Mouse (Mus musculus): ENCODE measurements around the gene Prdx5. TPM values are rescaled to one million over a fixed set of nuclear protein-coding genes. Genes with fewer than 3 reads are reported as not detected.

The Prdx5 gene
- polyA plus RNA-seq, 1 experiment from 2014 or later = 245 TPM

DNA sequence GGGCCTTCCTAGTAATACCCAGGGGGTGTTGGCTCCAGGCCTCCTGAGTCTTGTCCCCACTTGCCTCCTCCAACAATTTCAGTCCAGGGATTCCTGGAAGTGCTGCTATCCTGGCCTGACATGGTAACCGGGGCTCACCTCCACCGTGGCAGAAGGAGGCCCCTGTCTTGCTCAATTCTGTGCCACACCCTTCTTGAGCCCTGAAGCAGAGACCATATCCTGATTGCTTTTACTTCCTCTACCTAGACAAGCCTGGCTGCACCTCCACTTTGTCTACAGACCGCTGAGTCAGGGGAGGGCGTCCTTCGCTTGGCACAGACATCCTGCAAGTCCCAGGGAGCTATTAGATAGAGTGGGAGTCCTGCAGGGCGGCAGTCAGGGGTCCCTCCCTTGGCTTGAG is 49.2 kb downstream of the Prdx5 start:
- no peak for ATAC-seq (ENCODE audit: borderline replicate concordance, extremely low read depth, low FRiP score, low TSS enrichment)
- Histone ChIP-seq H3K9me3 (no peaks in the 10 kb centered on the region), H3K9ac (no peak overlapping the region), H3K4me2 (no peak overlapping the region), H3K27me3 (0 out of 2 replicates have a peak, but pooled peaks cover 4% of the 10 kb centered on the region), H3K4me3 (no peak overlapping the region), H3K27ac (no peak overlapping the region), H3K4me1 (peaks cover under 1% of the 10 kb centered on the region; the same call in 1 of the 2 replicates), H3K36me3 (no peaks in the 10 kb centered on the region)
- WGBS = 72% methylated on average over 6 of the region's 6 CpGs

DNA sequence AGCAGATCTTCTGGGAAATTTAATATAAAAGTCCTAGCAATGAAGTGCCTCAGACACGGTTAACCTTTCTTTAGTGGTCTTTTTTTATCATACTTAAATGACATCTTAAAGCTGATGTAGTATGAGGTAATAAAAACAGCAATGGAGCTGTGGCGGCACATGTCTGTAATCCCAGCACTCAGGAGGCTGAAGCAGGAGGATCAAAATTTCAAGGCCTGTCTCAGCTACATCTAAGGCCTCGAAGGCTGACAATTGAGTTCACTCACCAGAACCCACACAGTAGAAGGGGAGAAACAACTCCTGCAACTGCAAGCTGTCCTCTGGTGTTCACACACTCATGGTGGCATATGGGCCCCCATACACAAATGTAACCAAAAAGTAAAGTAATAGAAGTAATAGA is 49.9 kb downstream of the Prdx5 start:
- Histone ChIP-seq H3K9ac (no peak overlapping the region), H3K36me3 (no peaks in the 10 kb centered on the region), H3K27me3 (0 out of 2 replicates have a peak, but pooled peaks cover 9% of the 10 kb centered on the region), H3K9me3 (no peaks in the 10 kb centered on the region), H3K4me3 (no peak overlapping the region), H3K27ac (no peak overlapping the region), H3K4me1 (peaks cover 8% of the 10 kb centered on the region), H3K4me2 (no peak overlapping the region)
- 90% methylated on average over 3 of the region's 3 CpGs for WGBS
- ATAC-seq (ENCODE audit: borderline replicate concordance, extremely low read depth, low FRiP score, low TSS enrichment) = no peak

- WGBS = 66% methylated on average over 2 of the region's 2 CpGs
- no peak overlapping the region for H3K27ac ChIP-seq
- peaks cover 17% of the 10 kb centered on the region; the same call in 1 of the 2 replicates for H3K27me3 ChIP-seq
- peaks cover 10% of the 10 kb centered on the region for H3K4me1 ChIP-seq
- H3K4me3 ChIP-seq = no peak overlapping the region
- H3K9ac ChIP-seq = no peak overlapping the region
- no peak overlapping the region for H3K4me2 ChIP-seq
- H3K9me3 ChIP-seq = no peaks in the 10 kb centered on the region
- no peak for ATAC-seq (ENCODE audit: borderline replicate concordance, extremely low read depth, low FRiP score, low TSS enrichment)
- H3K36me3 ChIP-seq = no peaks in the 10 kb centered on the region
Observed at GRCm38 (mm10) chr19:6859032-6859651, 50.8 kb downstream of the Prdx5 start.

DNA sequence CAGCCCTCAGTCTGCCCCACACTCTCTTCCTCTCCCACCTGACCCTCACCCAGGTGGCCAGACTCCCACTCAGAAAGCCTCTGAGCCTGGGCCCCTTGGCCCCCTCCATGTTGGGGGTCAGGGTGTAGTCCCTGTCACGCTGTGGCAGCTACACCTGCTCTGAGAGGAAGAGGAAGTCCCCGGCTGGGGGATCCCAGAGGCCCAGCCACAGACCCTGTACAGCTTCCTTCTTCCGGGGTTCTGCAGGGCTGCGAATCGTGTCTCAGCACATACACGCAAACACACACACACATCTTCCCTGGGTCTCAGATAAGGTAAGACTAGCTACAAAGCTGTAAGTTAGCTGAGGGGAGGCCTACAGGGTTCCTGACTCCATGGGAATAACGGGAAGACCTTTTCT is 51.9 kb downstream of the Prdx5 start, which contains the start of gene Ccdc88b:
TSS of gene Ccdc88b (minus strand) at position 181 of the 400 bp plus-strand sequence.
- peak; percentile 58 for ATAC-seq (ENCODE audit: borderline replicate concordance, extremely low read depth, low FRiP score, low TSS enrichment)
- H3K9ac ChIP-seq = no peak within 1 kb of the TSS
- WGBS = 53% methylated on average over 7 of the region's 7 CpGs
- H3K4me2 ChIP-seq = no peak within 1 kb of the TSS
- H3K36me3 ChIP-seq = no peaks in the 10 kb centered on the region
- peaks cover 22% of the 10 kb centered on the region; the same call in 1 of the 2 replicates for H3K27me3 ChIP-seq
- no peak within 1 kb of the TSS for H3K4me3 ChIP-seq
- peaks cover 10% of the 10 kb centered on the region for H3K4me1 ChIP-seq
- no peaks in the 10 kb centered on the region for H3K9me3 ChIP-seq
- H3K27ac ChIP-seq = no peak within 1 kb of the TSS

- WGBS = 66% methylated on average over 9 of the region's 9 CpGs
- Histone ChIP-seq H3K27me3 (peaks cover 22% of the 10 kb centered on the region; the same call in 1 of the 2 replicates), H3K9me3 (no peaks in the 10 kb centered on the region), H3K36me3 (no peaks in the 10 kb centered on the region), H3K4me2 (no peak overlapping the region), H3K27ac (no peak overlapping the region), H3K9ac (no peak overlapping the region), H3K4me1 (peaks cover 10% of the 10 kb centered on the region), H3K4me3 (no peak overlapping the region)
- ATAC-seq (ENCODE audit: borderline replicate concordance, extremely low read depth, low FRiP score, low TSS enrichment) = 0 out of 2 replicates have a peak, but pooled peaks have one; percentile 4
Observed at GRCm38 (mm10) chr19:6857391-6858005, 52.4 kb downstream of the Prdx5 start.

DNA sequence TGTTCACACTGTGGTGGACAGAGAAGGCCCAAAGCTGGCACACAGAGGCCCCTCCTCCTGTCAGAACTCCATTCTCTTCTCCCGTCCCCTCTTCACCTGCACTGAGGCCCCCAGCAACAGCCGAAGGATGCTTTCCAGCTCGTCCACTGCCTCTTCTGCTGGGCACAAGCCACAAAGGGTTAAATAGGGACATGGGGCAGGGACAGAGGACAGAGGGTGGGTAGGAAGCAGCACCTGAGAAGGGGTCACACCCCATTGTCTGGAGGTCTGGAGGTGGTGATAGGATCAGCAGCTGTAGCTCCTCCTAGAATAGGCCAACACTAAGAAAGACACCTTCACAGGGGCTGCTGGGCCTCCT is 52.9 kb downstream of the Prdx5 start:
- Histone ChIP-seq H3K9ac (no peak overlapping the region), H3K4me1 (peaks cover 10% of the 10 kb centered on the region), H3K27ac (no peak overlapping the region), H3K4me3 (no peak overlapping the region), H3K27me3 (peaks cover 22% of the 10 kb centered on the region; the same call in 1 of the 2 replicates), H3K9me3 (no peaks in the 10 kb centered on the region), H3K4me2 (no peak overlapping the region), H3K36me3 (no peaks in the 10 kb centered on the region)
- WGBS = 37% methylated on average over 3 of the region's 3 CpGs
- no peak for ATAC-seq (ENCODE audit: borderline replicate concordance, extremely low read depth, low FRiP score, low TSS enrichment)

Small RNAs within 50 kb of the gene (microRNA-seq; reads per million reads assigned to microRNA genes)
- gene Mir6990 = 0.93 reads per million

Other genes starting within 250 kb of the Prdx5 start
- 33.4 and 36.1 TPM in 2 replicates for gene Rps6ka4, start 69.5 kb downstream of the Prdx5 start, polyA plus RNA-seq (2015; fragmentation: Nextera tagmentation; extraction: Ambion mirVana)
- gene Ccdc88b, start 51.9 kb downstream of the Prdx5 start, polyA plus RNA-seq (2015; fragmentation: Nextera tagmentation; extraction: Ambion mirVana) = 1.3 and 1.7 TPM in 2 replicates
- gene Trmt112, start 408 bp downstream of the Prdx5 start, polyA plus RNA-seq (2015; fragmentation: Nextera tagmentation; extraction: Ambion mirVana) = 137 and 153 TPM in 2 replicates
- 9.3 and 9.5 TPM in 2 replicates for gene Esrra, start 11.7 kb upstream of the Prdx5 start, polyA plus RNA-seq (2015; fragmentation: Nextera tagmentation; extraction: Ambion mirVana)
- 2.5 and 3.4 TPM in 2 replicates for gene Catsperz, start 15.3 kb upstream of the Prdx5 start, polyA plus RNA-seq (2015; fragmentation: Nextera tagmentation; extraction: Ambion mirVana)
- 0.13 and 0.22 TPM in 2 replicates for gene Kcnk4, start 24.4 kb upstream of the Prdx5 start, polyA plus RNA-seq (2015; fragmentation: Nextera tagmentation; extraction: Ambion mirVana)
- 74.4 and 80.0 TPM in 2 replicates for gene Bad, start 31.8 kb upstream of the Prdx5 start, polyA plus RNA-seq (2015; fragmentation: Nextera tagmentation; extraction: Ambion mirVana)
- gene Gpr137, start 32.4 kb upstream of the Prdx5 start, polyA plus RNA-seq (2015; fragmentation: Nextera tagmentation; extraction: Ambion mirVana) = 28.1 and 31.0 TPM in 2 replicates
- 141 and 160 TPM in 2 replicates for gene Ppp1r14b, start 64.9 kb upstream of the Prdx5 start, polyA plus RNA-seq (2015; fragmentation: Nextera tagmentation; extraction: Ambion mirVana)
- gene Plcb3, start 66.4 kb upstream of the Prdx5 start, polyA plus RNA-seq (2015; fragmentation: Nextera tagmentation; extraction: Ambion mirVana) = 53.5 and 53.9 TPM in 2 replicates
- gene Fkbp2, start 70.4 kb upstream of the Prdx5 start, polyA plus RNA-seq (2015; fragmentation: Nextera tagmentation; extraction: Ambion mirVana) = 121 and 126 TPM in 2 replicates
- gene Vegfb, start 77.5 kb upstream of the Prdx5 start, polyA plus RNA-seq (2015; fragmentation: Nextera tagmentation; extraction: Ambion mirVana) = 42.9 and 48.7 TPM in 2 replicates
- 23.5 and 23.9 TPM in 2 replicates for gene Dnajc4, start 82.5 kb upstream of the Prdx5 start, polyA plus RNA-seq (2015; fragmentation: Nextera tagmentation; extraction: Ambion mirVana)
- 23.6 and 24.0 TPM in 2 replicates for gene Nudt22, start 86.0 kb upstream of the Prdx5 start, polyA plus RNA-seq (2015; fragmentation: Nextera tagmentation; extraction: Ambion mirVana)
- gene Trpt1, start 86.0 kb upstream of the Prdx5 start, polyA plus RNA-seq (2015; fragmentation: Nextera tagmentation; extraction: Ambion mirVana) = 9.7 and 11.2 TPM in 2 replicates
- gene Fermt3, start 109.4 kb upstream of the Prdx5 start, polyA plus RNA-seq (2015; fragmentation: Nextera tagmentation; extraction: Ambion mirVana) = 9.5 and 13.5 TPM in 2 replicates
- 244 and 249 TPM in 2 replicates for gene Stip1, start 129.9 kb upstream of the Prdx5 start, polyA plus RNA-seq (2015; fragmentation: Nextera tagmentation; extraction: Ambion mirVana)
- 14.2 and 14.3 TPM in 2 replicates for gene Macrod1, start 146.7 kb upstream of the Prdx5 start, polyA plus RNA-seq (2015; fragmentation: Nextera tagmentation; extraction: Ambion mirVana)
- gene Flrt1, start 195.6 kb upstream of the Prdx5 start, polyA plus RNA-seq (2015; fragmentation: Nextera tagmentation; extraction: Ambion mirVana) = 0.91 and 1.4 TPM in 2 replicates

Data from lung, embryonic 15.5 days (tissue).